Mouse (Mus musculus) ES-E14 (cell line): ENCODE results near the gene Asb4.

Source experiments
- CHD2 ChIP-seq: IDR thresholded peaks from 2 replicates; pipeline ENCODE4 v1.6.1; 2014; ENCODE audit warnings: mild to moderate bottlenecking, low read depth, low read length, inconsistent platforms
- MAFK ChIP-seq: IDR thresholded peaks from 2 replicates; pipeline ENCODE4 v1.6.1; 2014; ENCODE audit warnings: mild to moderate bottlenecking, low read depth, low read length, inconsistent platforms; ENCODE audit not compliant: insufficient read depth

DNA sequence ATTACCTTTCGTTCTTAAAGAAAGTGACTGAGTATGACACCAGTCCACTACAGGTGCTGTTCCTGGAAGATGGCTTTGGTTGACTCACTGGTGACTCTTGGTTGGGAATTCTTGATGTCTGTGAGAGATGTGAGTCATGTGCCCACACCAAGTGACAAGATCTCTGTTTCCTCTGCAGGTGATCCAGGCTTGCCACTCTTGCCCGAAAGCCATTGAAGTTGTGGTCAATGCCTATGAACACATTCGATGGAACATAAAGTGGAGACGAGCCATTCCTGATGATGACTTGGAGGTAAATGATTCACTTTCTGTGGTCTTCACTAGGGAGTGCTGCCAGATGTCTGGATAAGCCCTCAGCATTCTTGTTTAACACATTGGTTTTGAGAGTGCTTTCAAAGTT is 46.4 kb downstream of the Asb4 start:
- no peak for TF ChIP-seq MAFK
- TF ChIP-seq CHD2, result no peak
